Mouse (Mus musculus) R1 (cell line): ENCODE measurements at regions not wholly inside any gene's neighbourhood (a gene's known extent, or its start where the extent isn't known, plus 50 kb on each side); places are given as distances from the start of the nearest gene placed in this dataset.

Experiments used
- DNase-seq: peaks from one replicate; pipeline ENCODE4 v3.0.0-alpha.2; 2018; ENCODE audit warnings: low read depth, low spot score

DNA sequence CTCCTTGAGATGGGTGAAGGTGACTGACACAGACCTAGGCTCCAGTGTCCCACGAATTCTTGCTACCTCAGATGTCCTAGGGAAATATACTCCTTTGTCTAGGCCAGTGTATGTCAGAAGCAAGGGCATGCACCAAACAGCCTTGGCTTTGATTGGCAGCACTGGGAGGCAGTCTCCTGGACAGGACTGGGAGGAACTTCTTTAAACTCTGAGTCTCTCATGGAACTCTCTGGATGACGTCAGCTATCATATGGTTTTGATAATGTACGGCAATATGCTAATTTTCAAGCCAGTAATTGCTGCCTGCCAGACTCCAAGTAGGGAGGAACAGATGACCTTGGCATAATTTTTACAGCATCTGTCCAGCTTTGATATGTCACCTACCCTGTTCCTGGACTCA is 528.5 kb downstream of the Tshz3 start:
- DNase-seq, result no peak

DNA sequence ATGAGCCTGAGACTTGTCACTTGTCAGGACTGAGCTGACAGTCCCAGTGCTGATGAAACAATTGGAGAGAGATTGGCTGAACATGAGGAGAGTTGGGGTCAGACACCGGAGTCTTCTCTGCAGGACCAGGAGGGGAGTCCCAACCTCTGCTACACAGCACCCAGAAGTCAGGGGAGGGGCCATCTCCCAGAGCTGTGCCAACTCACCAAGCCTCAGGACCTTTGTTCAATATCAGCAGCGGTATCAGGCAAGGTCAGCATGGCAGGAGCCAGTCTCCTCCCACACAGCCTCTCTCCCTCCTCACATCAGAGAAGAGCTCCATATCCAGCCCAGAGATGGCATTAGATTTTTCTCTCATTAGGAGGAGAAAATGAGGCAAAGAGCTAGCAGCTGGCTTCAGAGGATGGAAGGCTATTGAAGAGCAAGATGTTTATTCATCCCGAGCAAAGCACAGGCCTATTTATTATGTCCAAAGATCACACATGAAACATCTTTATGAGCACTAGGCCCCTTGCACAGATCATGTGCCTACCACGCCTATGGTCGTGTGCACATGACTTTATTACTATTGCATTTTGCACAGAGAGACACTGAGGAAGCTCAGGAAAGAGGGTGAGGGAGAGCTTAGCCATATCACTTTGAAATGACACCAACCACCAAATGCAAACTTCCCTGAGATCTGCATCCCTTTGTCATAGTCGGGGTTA is 532.9 kb downstream of the Tshz3 start:
- no peak for DNase-seq

DNA sequence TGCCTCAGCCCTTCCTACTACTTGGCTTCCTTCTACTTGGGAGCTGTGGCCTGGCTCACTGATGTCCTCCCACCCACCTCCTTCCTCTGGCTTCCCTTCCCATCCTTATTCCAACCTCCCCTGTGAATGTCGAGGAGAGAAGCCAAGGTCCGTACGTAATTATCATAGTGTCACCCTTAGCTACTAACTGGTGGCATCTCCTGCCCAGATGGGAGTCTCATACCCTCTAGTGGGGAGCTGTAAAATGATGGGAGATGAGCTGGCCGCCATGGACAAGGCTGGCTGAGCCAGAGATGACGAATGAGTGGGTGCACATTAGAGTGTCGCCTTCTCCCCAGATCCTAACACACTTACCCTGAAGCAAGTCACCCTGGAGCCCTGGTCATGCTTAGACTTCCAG is 532.6 kb downstream of the Zfp536 start:
- DNase-seq, result no peak

DNA sequence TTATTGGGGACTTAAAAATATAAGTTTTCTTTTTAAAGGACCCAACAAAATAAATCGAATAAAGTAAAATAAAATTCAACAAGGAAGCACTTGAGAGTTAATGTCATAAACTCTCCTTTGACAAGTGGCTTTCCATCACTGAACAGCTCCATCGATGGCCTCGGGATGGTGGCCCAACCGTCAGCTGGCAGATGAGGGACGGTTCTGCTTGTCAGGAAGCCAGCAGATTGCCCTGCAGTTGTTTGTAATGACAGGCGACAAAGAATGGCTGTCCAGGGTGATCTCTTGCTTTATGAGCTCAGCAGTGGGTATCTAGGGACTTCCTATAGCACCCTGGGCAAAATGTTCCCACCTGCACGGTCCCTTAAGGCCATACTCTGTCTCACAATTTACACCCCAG is 531.7 kb downstream of the Zfp536 start:
- no peak for DNase-seq

DNA sequence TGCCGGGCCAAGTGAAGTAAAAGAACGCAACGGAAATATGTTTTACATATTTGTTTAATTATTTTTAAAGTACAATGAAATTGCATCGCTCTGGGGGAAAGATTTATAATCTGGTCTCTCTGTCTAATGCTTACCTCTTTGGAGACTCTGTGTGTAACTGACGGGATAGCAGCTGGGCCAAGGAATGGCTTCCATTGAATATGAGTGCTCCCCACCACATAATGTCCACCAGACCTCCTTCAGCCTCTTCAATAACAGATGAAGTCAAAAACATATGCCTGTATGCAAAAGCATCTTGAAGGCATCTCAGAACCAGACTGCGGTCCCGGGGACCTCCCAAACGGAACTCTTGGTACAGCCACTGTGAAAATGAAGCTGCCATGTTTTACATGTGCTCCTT is 531.0 kb downstream of the Zfp536 start:
- DNase-seq, result no peak

DNA sequence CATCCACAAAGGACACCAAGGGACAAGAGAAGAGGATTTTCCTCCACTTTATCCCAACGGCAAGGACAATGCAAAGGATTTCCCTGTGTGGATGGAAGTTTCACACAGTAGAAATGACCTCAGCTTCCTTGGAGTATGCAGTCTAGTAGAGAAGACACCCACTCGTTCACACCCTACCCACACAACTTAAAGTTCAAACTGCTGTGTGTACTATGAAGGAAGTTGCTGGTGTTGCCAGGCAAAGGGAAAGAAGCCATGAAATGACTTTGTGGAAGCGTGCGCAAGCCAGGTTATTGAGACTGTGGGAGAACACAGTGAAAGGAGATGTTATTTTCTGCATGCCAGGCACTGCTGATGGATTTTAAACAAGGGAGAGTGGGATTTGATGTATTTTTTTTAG is 527.3 kb downstream of the Zfp536 start:
- no peak for DNase-seq

DNA sequence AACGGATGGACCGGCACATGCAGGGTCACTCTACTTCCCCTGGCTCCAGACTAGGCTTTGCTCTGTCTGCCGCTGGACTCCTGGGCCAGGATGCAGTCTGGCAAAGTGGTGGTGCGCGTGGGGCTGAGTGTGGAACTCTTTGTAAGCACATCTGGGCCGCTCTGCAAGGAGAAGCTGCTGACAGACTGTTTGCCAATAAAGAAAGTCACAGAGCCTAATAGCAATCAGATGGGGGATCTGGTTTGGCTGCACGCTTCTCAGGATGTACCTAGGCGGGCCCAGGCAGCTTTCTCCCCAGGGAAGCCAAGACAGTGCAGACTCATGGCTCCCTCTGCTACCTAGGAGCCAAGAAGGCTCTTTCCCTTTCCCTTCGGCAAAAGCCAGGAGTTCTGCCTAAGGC is 519.0 kb downstream of the Zfp536 start:
- DNase-seq, result no peak

DNA sequence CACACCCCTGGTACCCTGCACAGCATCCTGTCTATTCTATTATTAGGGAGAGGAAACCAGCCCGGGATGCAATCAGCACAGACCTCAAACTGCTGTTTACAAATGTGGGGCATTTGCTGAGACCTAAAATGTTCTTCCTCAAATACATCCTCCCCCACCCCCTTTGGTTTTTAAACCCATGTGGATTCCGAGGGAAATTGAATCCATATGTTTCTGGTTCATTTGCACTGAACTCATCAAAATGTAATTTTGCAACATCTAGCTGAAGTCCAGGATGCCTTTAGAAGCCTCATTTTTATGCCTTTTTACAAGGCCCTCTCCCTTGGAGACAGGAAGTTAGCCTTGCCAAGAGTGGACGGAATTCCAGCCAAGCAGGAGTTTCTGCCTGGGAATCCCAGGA is 517.6 kb downstream of the Zfp536 start:
- no peak for DNase-seq

DNA sequence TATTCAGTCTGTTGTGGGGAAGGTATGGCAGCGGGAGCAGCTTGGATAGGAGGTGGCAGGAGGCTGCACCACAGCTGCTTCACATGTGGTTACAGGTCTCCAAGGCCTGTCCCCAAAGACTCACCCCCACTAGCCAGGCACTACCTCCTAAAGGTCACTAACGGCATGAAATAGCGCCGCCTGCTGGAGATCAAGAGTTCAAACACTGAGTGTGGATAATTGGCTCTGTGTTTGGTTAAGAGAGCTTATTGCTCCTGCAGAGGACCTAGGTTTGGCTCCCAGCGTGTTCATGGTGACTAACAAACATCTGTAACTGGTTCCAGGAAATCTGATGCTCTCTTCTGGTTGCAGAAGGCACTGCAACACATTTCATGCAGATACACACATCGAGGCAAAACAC is 514.1 kb downstream of the Zfp536 start:
- peak; percentile 68 for DNase-seq

DNA sequence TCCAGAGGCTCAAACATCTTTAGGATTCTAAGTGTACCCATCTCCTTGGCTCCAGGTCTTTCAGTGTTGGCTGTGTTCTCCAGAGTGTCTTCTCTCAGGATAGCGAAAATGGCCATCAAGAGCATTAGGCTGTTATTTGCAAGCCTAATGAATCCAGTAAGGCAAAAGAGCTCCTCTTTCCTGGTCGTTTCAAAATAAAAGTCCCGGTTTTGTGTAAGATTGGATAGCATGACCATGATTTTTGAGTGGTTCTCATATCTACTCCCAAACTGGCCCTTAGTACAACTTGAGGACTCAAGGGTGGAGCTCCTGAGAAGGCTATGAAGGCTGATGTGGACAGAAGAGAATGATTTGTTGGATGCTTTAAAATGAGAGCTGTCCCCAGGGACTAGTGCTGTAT is 510.6 kb downstream of the Zfp536 start:
- no peak for DNase-seq

DNA sequence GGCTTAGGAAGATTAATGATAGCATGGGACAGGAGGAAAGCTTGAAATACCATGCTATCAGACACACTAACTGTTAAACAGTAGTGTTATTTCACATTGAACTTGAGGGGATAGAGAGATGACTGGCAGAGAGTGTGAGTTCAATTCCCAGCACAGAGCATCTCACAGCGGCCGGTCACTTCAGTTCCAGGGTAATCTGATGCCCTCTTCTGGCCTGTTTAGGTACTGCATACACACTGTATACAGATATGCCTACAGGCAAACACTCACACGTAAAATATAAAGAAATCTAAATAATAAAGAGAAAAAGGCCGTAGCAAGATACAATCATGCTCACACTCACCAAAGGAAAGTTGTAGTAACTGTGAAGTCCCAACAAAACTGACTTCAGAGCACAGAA is 506.0 kb downstream of the Zfp536 start:
- peak; percentile 58 for DNase-seq

DNA sequence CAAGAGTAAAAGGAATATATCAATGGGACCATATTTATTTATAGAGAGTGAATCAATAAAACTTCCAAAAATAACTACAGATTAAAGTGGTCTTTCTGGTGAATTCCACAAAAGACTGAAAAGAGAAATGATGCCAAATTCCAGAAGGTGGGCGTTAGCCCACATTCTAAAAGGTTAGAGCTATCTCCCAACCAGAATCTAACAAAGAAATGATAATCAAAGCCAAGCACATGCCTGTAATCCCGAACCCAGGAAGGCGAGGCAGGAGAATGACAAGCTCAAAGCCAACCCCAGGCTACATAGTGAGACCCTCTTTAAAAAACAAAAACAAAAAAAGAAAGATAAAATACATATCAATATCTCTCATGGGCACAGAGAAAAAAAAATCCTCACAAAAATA is 502.6 kb downstream of the Zfp536 start:
- DNase-seq, result no peak

DNA sequence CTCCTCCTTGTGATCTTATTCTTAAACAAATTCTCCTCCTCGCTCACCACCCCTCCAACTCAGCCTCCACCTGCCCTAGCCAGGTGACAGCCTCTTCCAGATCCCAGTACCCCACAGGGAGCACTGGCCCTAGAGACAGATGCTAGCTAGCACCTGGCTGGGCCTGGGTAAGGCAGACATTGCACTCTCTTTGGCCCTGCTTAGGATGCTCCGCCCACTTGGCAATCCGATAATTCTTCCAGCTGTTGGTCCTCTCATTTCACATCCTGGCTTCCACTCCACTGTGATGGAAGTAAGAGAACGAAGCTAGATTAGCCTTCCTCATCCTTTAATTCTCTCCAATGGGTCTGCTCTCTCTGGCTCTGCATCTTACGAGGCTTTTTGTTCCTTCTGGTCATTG is 483.4 kb downstream of the Zfp536 start:
- no peak for DNase-seq

DNA sequence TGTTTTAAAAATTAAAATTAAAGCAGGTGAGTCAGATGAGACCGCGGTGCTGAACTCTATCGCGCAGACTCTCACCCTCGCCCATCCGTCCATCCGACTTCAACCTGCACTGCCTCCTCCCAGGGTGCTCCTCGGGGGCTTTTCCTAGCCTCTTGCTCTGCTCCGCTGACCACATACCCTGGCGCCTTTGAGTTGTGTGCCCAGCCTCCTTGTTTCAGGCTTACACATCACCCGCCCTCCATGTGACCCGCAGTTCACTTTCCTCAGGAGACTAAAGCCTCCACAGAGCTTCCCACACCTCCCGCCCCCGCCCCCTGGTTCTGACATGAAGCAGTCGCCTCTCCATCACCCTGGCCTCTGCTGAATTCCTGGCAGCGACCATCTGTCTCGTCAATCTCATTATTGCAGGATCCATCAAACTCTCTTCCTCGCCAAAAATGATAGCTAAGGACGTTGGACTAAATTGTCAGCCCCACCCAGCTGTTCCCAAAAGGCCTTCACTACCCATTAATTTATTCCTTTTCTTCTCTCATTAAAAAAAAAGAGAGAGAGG is 482.9 kb downstream of the Zfp536 start:
- DNase-seq, result no peak

DNA sequence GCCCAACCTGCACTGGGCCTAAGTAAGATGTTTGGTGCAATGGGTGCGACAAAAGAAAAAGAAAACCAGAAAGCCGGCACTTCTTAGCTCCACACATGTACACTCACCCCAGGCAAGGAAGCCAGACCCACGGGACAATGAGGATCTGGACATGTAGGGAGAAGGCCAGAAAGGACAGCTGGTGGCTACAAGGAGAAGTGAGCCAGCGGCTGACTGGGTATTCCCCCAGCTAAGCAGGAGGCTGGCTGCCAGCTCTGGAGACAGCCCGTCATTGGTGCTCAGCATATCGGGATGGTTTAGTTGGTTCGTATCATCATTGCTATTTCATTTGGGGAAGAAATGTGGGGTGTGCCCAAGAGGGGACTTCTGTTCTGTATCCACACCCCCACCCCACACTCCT is 481.7 kb downstream of the Zfp536 start:
- no peak for DNase-seq

DNA sequence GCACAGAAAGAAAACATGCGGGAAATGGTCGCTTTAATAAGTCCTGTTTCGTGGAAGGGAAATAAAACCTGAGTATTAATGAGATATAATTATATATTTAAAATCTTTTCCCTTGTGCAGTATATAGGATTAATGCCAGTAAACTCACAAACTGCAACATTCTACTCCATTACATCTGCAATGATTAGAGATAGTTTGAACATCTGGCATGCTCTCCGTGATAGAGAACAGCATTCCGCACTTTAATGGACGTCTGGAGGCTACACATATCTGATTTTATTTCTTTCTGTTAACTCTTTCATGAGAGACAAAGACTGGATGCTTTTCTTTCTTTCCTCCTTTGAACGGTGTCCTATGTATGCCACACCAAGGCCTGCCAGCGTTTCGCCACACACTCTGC is 480.9 kb downstream of the Zfp536 start:
- DNase-seq, result no peak

DNA sequence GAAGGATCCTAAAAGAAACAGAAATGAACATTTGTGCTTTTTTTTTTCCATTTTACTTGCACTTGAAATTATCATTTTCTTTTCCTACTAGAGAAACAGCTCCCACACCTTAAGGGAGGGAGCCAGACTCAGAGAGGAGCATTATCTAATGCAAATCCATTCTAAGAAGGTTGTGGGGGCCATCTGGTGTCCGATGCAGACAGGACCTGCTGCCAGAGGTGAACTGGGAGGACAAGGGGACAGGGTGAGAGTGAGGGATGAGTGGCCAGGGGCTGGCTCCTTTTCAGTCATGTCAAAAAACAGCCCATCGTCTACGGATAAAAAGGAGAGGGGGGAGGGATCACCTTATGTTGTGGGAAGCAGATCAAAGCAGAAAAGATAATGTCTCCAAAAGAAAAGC is 474.6 kb downstream of the Zfp536 start:
- no peak for DNase-seq

DNA sequence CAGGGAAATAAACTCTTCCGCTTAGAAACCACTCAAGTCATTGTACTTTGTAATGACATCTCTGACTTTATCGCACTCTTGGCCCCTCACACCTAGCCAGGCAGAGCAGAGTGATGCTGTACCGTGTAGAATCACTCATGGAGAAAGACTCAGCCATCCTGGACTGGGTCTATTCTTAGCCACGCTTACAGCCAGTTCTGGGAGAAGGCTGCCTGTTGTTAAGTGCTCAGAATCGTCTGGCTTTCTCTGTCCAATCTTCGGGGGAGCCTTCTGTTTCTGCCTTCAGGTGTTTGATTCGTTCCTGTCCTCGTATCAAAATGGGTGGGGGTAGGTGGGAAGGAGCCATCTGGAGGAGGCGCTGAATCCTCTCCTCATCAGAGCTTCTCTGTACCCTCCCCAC is 468.0 kb downstream of the Zfp536 start:
- DNase-seq, result peak; percentile 16

DNA sequence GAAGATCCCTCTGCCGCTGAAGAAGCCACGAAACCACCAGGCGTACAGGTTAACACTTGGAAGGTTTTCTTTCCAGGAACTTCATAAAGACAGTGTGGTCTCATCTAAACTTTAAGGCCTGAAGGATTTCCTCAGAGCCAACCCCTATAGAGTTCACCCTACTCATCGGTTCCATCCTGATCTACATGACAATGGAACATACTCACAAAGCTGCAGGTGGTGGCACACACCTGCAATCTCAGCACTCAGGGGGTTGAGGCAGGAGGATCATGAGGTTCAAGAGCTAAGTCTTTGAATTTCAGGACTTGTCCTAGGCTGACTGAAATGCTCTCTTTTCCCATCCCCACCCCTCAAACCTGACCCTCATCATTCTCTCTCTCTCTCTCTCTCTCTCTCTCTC is 466.2 kb downstream of the Zfp536 start:
- peak; percentile 54 for DNase-seq

DNA sequence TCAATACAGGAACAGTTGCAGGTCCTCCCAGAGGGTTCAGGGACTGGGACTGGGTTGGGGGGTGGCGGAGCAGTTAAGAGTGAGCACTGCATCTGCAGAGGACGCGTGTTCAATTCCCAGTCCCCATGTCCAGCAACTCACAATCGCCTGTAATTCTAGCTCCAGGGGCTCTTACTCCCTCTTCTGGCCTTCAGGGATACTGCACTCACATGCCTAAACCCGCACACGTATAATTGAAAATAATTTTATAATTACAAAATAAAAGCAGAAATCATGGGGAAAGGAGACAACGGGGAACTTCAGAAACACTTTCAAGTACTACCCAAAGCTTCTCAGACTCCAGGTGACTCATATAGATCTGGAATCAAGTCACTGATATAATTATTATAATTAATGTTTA is 448.8 kb downstream of the Zfp536 start:
- DNase-seq, result peak; percentile 23

DNA sequence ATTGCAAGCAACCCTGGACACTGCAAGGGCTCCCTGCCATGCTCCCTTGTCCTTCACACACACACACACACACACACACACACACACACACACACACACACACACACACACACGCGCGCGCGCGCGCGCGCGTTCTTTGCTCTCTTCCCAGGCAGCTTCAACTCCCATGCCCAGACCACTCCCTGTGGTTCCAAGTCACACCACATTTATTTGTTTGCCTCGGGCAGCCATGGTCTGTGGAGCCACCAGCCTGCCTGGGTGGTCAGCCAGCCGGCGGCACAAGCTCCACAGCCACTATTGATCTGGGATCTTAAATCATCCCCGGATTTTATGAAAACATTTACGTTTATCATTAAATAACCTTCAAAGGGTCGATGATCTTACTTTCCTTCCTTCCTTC is 440.0 kb downstream of the Zfp536 start:
- no peak for DNase-seq

DNA sequence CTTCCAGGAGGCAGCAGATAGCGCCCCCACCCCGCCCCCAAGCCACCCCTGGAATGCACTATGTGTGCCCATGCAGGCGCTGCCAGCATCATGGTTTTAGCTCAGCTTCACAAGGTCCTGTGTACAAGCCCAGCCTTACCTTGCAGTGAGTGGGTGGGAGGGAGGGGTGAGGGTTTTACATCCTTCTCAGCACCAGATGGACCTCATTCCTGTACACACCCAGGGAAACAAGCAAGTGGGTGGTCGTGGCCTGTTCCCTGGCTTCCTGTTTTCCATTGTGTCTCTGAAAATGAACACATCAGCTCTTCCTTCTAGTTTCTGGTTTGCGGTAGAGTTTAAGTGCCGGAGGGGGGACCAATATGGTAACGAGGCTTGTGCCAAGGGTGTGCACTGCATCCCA is 438.2 kb downstream of the Zfp536 start:
- no peak for DNase-seq

DNA sequence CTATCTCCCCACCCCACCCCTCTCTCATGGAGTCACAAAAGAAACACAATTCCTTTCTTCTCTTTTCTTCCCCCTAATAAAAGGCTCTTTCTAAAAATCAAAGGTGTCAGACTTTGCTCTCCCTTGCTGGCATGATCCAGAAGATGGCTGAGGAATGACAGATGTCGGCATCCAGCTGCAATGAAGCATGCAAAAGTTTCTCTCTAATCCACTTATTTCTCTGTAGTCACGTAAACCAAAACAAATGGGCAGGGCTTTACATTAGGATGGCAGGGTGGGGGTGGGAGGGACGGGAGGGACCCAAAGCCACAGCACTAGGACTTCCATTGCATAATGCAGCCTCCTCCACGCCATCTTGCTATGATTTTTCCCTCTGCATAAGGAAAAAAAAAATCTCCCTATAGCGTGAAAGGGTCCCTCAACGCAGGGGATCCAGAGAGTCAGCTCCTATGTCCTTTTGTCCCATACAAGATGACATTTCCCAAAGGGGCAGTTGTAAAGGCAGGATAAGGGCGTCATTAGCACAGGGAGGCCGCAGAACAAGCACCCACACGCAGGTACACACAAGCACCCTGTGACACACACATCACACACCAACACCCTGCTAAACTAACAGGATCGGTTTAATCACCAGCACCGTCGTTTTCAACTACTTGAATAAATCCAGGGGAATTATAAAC is 437.1 kb downstream of the Zfp536 start:
- no peak for DNase-seq
